Mouse (Mus musculus) bone marrow macrophage, adult 2 months (primary cell): ENCODE measurements around the gene Dcaf10.
"Not testable (repeated sequence)": the region's sequence is repeated elsewhere in the genome, so short reads cannot be mapped to it uniquely, and the experiment has no call there.

Source experiments
- CTCF ChIP-seq: IDR thresholded peaks from 2 replicates; pipeline ENCODE4 v1.5.1; 2012; ENCODE audit warnings: low read depth, mild to moderate bottlenecking, low read length, moderate library complexity
- POLR2A ChIP-seq: IDR thresholded peaks from 2 replicates; pipeline ENCODE4 v1.6.1; 2012; ENCODE audit warnings: mild to moderate bottlenecking, low read depth, low read length, borderline replicate concordance

DNA sequence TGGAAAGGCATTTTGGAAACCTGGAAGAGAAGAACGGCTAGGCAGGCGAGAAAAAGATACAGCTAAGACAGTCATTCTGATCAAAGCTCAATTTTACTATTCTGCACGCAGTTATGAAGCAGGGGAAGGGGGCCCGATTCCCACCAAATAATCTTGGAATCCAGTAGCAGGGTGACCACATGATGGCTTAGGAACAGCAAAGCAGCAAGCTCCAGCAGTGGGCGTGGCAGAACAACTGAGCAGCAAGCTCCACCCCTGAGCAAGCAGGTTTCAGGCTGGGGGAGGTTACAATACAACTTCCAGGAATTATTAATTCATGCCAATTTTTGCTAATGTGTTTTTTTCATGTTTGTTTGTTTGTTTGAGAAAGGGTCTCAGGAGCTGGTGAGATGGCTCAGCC, 45.4 kb downstream of the Dcaf10 start:
- TF ChIP-seq CTCF, POLR2A: not testable (repeated sequence)
